Mouse (Mus musculus) heart, postnatal 0 days (tissue): ENCODE data around the gene Iqch. TPM values are rescaled to one million over a fixed set of nuclear protein-coding genes. Genes with fewer than 3 reads are reported as not detected.

Experiments used
- ATAC-seq: fragments of 200-750 bp; cut with Nextera tagmentation; 2 replicates; pipeline ENCODE4 v1.8.0; 2017; ENCODE audit warnings: low read depth, moderate number of reproducible peaks, moderate library complexity; ENCODE audit not compliant: insufficient read depth
- DNase-seq: peaks from one replicate; pipeline ENCODE4 v3.0.0-alpha.2; 2016; ENCODE audit warnings: low spot score
- H3K27ac ChIP-seq: fragments of 300-500 bp; sonication (generic); 2 replicates; pipeline ENCODE4 v1.5.1; 2014; ENCODE audit warnings: low read depth, mild to moderate bottlenecking
- H3K27me3 ChIP-seq: fragments of 300-500 bp; sonication (generic); 2 replicates; pipeline ENCODE4 v1.6.1; 2014; ENCODE audit warnings: low read length, mixed read lengths; ENCODE audit not compliant: control insufficient read depth, insufficient read depth
- H3K36me3 ChIP-seq: fragments of 300-500 bp; sonication (generic); replicated peaks from 2 replicates; pipeline ENCODE4 v1.6.1; 2014; ENCODE audit warnings: low read length, mixed read lengths; ENCODE audit not compliant: control insufficient read depth, insufficient read depth
- H3K4me1 ChIP-seq: fragments of 300-500 bp; sonication (generic); 2 replicates; pipeline ENCODE4 v1.6.1; 2014; ENCODE audit warnings: antibody characterized with exemption; ENCODE audit not compliant: control insufficient read depth, insufficient read depth
- H3K4me2 ChIP-seq: fragments of 300-500 bp; sonication (generic); 2 replicates; pipeline ENCODE4 v1.6.1; 2014; ENCODE audit warnings: low read depth, mild to moderate bottlenecking, low read length, moderate library complexity
- H3K4me3 ChIP-seq: fragments of 300-500 bp; sonication (generic); 2 replicates; pipeline ENCODE4 v1.5.1; 2014; ENCODE audit warnings: low read depth, low read length
- H3K9ac ChIP-seq: fragments of 300-500 bp; sonication (generic); replicated peaks from 2 replicates; pipeline ENCODE4 v1.6.1; 2014; ENCODE audit warnings: low read depth, low read length, mixed read lengths
- H3K9me3 ChIP-seq: fragments of 300-500 bp; sonication (generic); replicated peaks from 2 replicates; pipeline ENCODE4 v1.6.1; 2016; ENCODE audit warnings: low read length; ENCODE audit not compliant: control insufficient read depth
- CTCF ChIP-seq: IDR thresholded peaks from 2 replicates; pipeline ENCODE4 v1.5.1; 2016; ENCODE audit warnings: antibody characterized with exemption, control low read depth, low read depth
- EP300 ChIP-seq: IDR thresholded peaks from 2 replicates; pipeline ENCODE4 v1.6.1; 2016; ENCODE audit warnings: antibody characterized with exemption, low read depth
- WGBS: fragments of 180-500 bp; shearing (Covaris S2); extraction: QIAGEN DNeasy Blood & Tissue Kit; methylation state at CpG from one replicate; pipeline ENCODE4 v1.1.7; 2014; 5-methylcytosine and 5-hydroxymethylcytosine counted together
- polyA plus RNA-seq: library from polyadenylated mRNA; unstranded; fragments of >200 nt; fragmentation: Nextera tagmentation; extraction: Ambion mirVana; gene quantifications from 2 replicates; pipeline ENCODE4 v1.2.1, GENCODE M21; 2015
- total RNA-seq: library from RNA; depleted of rRNA; stranded (reverse); fragments of >200 nt; gene quantifications from 2 replicates; pipeline ENCODE4 v1.2.3, GENCODE M21; 2014; ENCODE audit warnings: low replicate concordance

Iqch gene
- total and polyA plus RNA-seq, 2 experiments from 2014 or later = 0.03 TPM; not detected in 1

DNA sequence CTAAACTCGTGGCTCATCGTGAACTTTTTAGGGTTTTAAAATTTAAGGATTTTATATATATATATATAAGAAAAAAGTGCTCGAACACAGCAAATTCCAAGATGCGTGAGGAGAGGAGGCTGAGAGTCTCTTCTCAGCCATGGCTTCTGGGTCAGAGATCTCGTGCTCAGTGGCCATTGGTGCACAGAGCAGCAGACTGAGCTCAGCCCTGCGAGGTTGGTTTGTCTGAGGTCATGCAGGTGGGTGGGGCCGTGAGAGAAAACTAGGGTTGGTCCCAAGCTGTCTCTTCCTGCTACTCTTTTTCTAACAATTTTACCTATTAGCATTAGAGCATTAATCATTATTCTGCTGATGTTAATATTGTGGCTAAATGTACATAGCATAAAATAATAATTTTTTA, 31.0 kb upstream of the Iqch start:
- Histone ChIP-seq H3K9me3 (no peaks in the 10 kb centered on the region), H3K4me1 (no peaks in the 10 kb centered on the region), H3K27ac (no peak overlapping the region), H3K4me3 (no peak overlapping the region), H3K27me3 (no peaks in the 10 kb centered on the region), H3K36me3 (peaks cover 48% of the 10 kb centered on the region), H3K9ac (no peak overlapping the region), H3K4me2 (no peak overlapping the region)
- ATAC-seq (no peak), DNase-seq (no peak)
- WGBS = 82% methylated on average over 7 of the region's 7 CpGs
- no peak for TF ChIP-seq EP300
- TF ChIP-seq CTCF = no peak

DNA sequence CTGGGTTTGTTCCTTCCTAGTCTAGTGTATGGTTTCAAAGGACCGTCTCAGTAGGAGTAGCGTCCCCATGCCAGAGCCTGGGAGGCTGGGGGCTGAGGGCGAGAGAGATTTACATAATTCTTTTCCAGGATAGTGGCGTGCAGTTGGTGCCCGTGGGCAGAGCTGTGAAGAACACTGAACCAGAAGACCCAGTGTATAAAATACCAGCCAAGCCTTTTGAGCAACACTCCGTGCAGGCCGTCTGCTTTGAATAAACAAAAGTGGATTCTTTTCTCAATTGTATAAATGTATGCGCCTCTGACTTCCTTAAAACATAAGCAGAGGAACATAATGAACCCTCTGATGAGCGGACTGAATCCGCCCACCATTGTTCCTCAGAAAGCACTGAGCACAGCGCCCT, 30.6 kb upstream of the Iqch start:
- TF ChIP-seq CTCF (no peak), EP300 (no peak)
- Histone ChIP-seq H3K4me3 (no peak overlapping the region), H3K9me3 (no peaks in the 10 kb centered on the region), H3K4me2 (no peak overlapping the region), H3K27ac (no peak overlapping the region), H3K9ac (no peak overlapping the region), H3K4me1 (no peaks in the 10 kb centered on the region), H3K27me3 (no peaks in the 10 kb centered on the region), H3K36me3 (peaks cover 51% of the 10 kb centered on the region)
- ATAC-seq (no peak), DNase-seq (no peak)
- WGBS = 86% methylated on average over 11 of the region's 11 CpGs

DNA sequence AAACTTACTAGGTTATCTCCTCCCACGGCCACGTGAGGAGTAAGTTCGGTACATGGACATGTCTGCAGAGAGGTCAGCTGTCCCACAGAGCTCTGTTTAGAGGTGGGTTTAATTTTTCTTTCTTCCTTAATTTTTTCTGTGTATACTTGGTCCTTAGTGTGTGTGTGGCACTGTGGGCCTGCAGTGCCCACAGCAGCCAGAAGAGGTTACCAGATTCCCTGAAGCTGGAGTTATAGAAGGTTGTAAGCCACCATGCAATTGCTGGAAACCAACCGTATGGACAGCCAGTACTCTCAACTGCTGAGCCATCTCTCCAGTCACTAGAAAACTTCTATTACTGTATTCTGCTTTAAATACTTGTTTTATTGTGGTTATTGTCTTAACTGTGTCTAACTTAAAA, 29.8 kb upstream of the Iqch start:
- 90% methylated on average over 4 of the region's 4 CpGs for WGBS
- no peak for ATAC-seq

DNA sequence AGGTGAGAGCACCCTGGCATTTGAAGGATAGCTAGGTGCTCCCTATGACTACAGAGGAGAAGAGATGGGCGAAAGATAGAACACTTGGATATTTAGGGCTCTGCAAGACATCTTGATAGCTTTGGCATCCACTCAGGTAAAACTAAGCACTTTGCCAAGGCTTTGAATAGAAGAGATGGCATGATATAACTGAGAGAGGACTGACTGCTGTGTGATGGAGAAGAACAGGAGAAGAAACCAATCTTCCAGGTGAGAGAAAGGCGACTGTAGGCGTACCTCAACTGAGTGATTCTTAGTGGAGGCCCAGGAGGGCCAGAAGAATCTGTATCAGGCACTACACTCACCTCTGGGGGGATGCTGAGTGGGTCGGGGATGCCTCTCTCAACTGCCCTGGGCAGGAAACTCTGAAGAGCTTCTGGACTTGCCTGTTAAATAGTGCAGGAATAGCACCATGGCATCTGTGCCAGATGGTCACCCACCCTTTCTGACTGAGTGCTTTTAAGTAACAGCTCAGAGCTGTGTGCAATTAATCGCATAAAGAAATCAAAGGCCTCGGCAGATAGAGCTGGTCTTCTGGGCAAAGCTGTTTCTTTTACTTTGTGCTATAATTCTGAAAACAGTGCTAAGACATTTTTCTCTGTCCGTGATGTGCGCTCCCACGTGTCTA, 22.9 kb upstream of the Iqch start:
- no peak overlapping the region for H3K4me3 ChIP-seq
- no peak for TF ChIP-seq EP300
- TF ChIP-seq CTCF = no peak
- H3K4me2 ChIP-seq = no peak overlapping the region
- no peaks in the 10 kb centered on the region for H3K9me3 ChIP-seq
- no peaks in the 10 kb centered on the region for H3K27me3 ChIP-seq
- H3K4me1 ChIP-seq = no peaks in the 10 kb centered on the region
- peaks cover 67% of the 10 kb centered on the region for H3K36me3 ChIP-seq
- H3K27ac ChIP-seq = no peak overlapping the region
- no peak for ATAC-seq
- no peak for DNase-seq
- WGBS = 88% methylated on average over 9 of the region's 9 CpGs
- H3K9ac ChIP-seq = no peak overlapping the region

More for the DNA sequence above, 29.8 kb upstream of the Iqch start:
- Histone ChIP-seq H3K9ac (no peak overlapping the region), H3K27me3 (no peaks in the 10 kb centered on the region), H3K4me3 (no peak overlapping the region), H3K9me3 (no peaks in the 10 kb centered on the region), H3K4me1 (no peaks in the 10 kb centered on the region), H3K27ac (no peak overlapping the region), H3K4me2 (no peak overlapping the region), H3K36me3 (peaks cover 50% of the 10 kb centered on the region)
- TF ChIP-seq CTCF = no peak
- TF ChIP-seq EP300 = no peak
- no peak for DNase-seq

- Histone ChIP-seq H3K27ac (no peak overlapping the region), H3K27me3 (no peaks in the 10 kb centered on the region), H3K4me1 (no peaks in the 10 kb centered on the region), H3K4me2 (no peak overlapping the region), H3K36me3 (peaks cover 70% of the 10 kb centered on the region), H3K9ac (no peak overlapping the region), H3K4me3 (no peak overlapping the region), H3K9me3 (no peaks in the 10 kb centered on the region)
- TF ChIP-seq CTCF (no peak), EP300 (no peak)
- WGBS = 88% methylated on average over 15 of the region's 15 CpGs
- ATAC-seq (no peak), DNase-seq (no peak)
Measured at GRCm38 (mm10) chr9:63623895-63624569, 21.7 kb upstream of the Iqch start.
